Mouse (Mus musculus): ENCODE measurements around the gene Filip1.

DNA sequence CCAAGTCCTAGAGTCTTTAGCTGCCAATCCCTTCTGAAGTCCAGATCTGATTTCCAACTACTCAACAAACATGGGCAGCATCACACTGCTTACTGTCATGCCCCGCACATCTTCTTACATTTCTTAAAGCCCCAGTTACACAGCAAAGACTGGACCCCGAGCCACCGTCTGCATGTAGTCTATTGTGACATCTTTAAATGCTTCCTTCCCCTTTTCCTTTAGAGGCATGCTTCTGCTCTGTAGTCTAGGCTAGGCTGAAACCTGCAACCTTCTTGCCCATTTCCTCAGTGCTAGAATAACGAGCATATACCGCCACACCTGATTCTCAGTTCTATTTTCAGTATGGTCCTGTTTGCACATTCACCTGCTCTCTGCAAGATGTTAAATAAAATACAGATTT, 196.2 kb downstream of the Filip1 start:
- no peak for TF ChIP-seq POLR2A (IDR thresholded peaks at IDR 0.05; ENCODE audit: control insufficient read depth in 1 of 2, insufficient read depth in 1 of 2, low read depth in 1 of 2, low read length in 2 of 2, poor library complexity in 1 of 2)
- no peak for TF ChIP-seq CTCF (IDR thresholded peaks at IDR 0.05 in 2 of 3, conservative IDR thresholded peaks at IDR 0.05 in 1 of 3; ENCODE audit: control insufficient read depth in 1 of 3, insufficient read depth in 1 of 3, low read depth in 2 of 3, low read length in 3 of 3, poor library complexity in 1 of 3, severe bottlenecking in 1 of 3)
- no peak for TF ChIP-seq SMC3 (IDR thresholded peaks at IDR 0.05; ENCODE audit: low read depth, low read length)
- no peak for TF ChIP-seq MAX (IDR thresholded peaks at IDR 0.05; ENCODE audit: low read length)
- no peak for TF ChIP-seq MYB (IDR thresholded peaks at IDR 0.05; ENCODE audit: low read depth, low read length)
- no peak for TF ChIP-seq POLR2AphosphoS2 (IDR thresholded peaks at IDR 0.05; ENCODE audit: low read length)
- no peak for TF ChIP-seq EP300 (IDR thresholded peaks at IDR 0.05; ENCODE audit: low read depth in 1 of 2, low read length in 2 of 2)
- no peak for TF ChIP-seq ZC3H11A (IDR thresholded peaks at IDR 0.05; ENCODE audit: low read depth, low read length)
- no peak for TF ChIP-seq POLR2AphosphoS5 (IDR thresholded peaks at IDR 0.05; ENCODE audit: borderline replicate concordance, low read depth, low read length)
- no peak for TF ChIP-seq ZNF384 (IDR thresholded peaks at IDR 0.05; ENCODE audit: low read depth, low read length)

All from MEL (cell line).